Mouse (Mus musculus): ENCODE measurements at regions not wholly inside any gene's neighbourhood (a gene's known extent, or its start where the extent isn't known, plus 50 kb on each side); places are given as distances from the start of the nearest gene placed in this dataset.
A peak's percentile ranks its signal among the peaks of the same experiment; 100 is the strongest.

DNA sequence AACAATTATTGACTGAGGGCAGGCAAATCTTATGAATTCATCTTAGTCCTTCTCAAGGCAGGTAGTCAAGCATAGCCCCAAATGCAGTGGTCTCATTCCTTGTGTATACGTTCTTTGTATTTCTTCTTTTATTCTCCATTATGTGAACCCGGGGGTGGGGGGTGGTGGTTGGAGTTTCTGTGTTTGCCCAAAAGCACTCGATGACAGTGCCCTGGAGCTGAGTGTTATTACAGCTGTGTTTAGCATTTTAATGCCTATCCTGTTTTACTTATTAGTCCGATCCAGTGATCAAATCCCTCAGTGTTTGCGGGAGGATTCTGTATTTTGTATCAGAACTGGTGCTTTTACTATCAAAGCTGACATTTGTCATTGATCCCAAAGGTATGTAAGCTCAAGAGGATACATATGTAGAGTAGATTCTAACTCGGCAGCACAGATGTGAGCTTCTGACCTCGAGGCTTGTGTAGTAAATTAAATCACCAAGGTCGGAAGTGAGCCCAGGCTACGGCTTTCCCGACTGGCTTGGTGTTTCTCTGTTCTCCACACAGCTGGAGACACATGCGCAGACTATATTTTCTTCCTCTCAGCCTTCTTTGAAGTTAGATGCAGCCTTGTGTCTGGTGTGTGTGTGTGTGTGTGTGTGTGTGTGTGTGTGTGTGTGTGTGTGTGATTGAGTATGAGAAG is 203.0 kb downstream of the Csl start:
- no peaks in the 10 kb centered on the region for H3K9me3 ChIP-seq
- no peak overlapping the region for H3K9ac ChIP-seq
- no peak overlapping the region for H3K4me2 ChIP-seq
- ATAC-seq (replicated peaks), result no peak
- no peaks in the 10 kb centered on the region for H3K27me3 ChIP-seq (replicated peaks)
- H3K4me1 ChIP-seq, result no peaks in the 10 kb centered on the region
- 61% methylated on average over 11 of the region's 11 CpGs for WGBS
- H3K27ac ChIP-seq, result no peak overlapping the region
- no peaks in the 10 kb centered on the region for H3K36me3 ChIP-seq (replicated peaks)
- no peak overlapping the region for H3K4me3 ChIP-seq

DNA sequence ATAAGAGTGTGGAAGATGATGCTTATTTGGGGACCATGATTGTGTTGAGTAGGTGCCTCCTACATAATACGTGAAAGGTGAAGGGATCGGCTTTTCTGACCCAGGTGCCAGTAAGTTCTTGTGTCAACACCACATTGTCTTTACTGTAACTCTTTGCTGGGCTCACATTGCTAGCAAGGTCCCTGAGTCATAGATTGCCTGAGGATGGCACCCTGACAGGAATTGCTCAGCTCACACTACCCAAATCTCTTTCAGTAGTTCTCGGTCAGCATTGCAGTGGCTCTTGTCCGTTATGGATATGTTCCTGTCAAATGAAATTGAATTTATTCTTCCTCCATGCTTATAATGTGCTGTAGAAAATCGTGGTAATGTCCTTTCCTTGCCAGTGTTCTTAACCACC is 200.8 kb downstream of the Csl start:
- Histone ChIP-seq H3K27ac (no peak overlapping the region), H3K36me3 (replicated peaks) (no peaks in the 10 kb centered on the region), H3K4me3 (no peak overlapping the region), H3K9ac (no peak overlapping the region), H3K4me1 (no peaks in the 10 kb centered on the region), H3K4me2 (no peak overlapping the region), H3K27me3 (replicated peaks) (no peaks in the 10 kb centered on the region), H3K9me3 (no peaks in the 10 kb centered on the region)
- no peak for ATAC-seq (replicated peaks)
- WGBS, result 87% methylated on average over 5 of the region's 5 CpGs

DNA sequence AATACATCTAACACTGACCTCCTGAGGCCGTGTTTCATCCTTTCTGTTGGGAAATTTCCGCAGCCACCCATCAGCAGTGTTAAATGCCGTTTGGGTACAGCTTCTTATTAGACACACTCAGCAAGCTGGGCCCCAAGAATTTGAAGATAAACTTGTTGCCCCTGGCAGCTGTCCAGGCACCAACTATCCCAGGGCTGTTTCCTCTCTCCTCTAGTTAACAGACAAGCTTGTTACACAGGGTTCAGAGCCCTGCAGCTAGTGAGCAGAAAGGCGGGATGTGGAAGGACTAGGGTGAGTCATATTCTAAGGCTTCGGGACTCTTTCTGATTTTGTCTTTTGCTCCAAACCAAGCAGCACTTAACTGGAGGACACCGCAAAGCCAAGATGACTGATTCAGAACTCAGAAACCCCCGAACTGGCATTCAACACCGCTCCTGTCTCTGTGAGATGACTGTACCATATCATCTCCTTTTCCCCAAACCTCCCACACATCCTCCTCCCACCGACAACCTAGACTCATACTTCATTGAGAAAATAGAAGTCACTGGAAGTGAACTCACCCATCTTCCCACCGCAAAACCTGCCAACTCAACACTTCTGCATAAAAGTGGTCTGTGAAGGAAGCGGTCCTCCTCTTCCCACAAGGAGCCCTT is 198.2 kb downstream of the Csl start:
- Histone ChIP-seq H3K27me3 (replicated peaks) (no peaks in the 10 kb centered on the region), H3K9me3 (no peaks in the 10 kb centered on the region), H3K9ac (no peak overlapping the region), H3K4me3 (no peak overlapping the region), H3K36me3 (replicated peaks) (no peaks in the 10 kb centered on the region), H3K27ac (no peak overlapping the region), H3K4me2 (no peak overlapping the region), H3K4me1 (no peaks in the 10 kb centered on the region)
- 90% methylated on average over 11 of the region's 11 CpGs for WGBS
- no peak for ATAC-seq (replicated peaks)

GRCm38 (mm10) chr10:99564605-99565004 is 194.9 kb downstream of the Csl start:
- H3K4me3 ChIP-seq, result no peak overlapping the region
- H3K27me3 ChIP-seq (replicated peaks), result no peaks in the 10 kb centered on the region
- ATAC-seq (replicated peaks), result no peak
- no peak overlapping the region for H3K4me2 ChIP-seq
- H3K4me1 ChIP-seq, result no peaks in the 10 kb centered on the region
- no peak overlapping the region for H3K27ac ChIP-seq
- WGBS, result 94% methylated on average over 4 of the region's 4 CpGs
- no peaks in the 10 kb centered on the region for H3K36me3 ChIP-seq (replicated peaks)
- no peaks in the 10 kb centered on the region for H3K9me3 ChIP-seq
- no peak overlapping the region for H3K9ac ChIP-seq

GRCm38 (mm10) chr10:99568424-99568823 is 191.0 kb downstream of the Csl start:
- H3K27ac ChIP-seq, result no peak overlapping the region
- WGBS, result 87% methylated on average over 5 of the region's 5 CpGs
- H3K4me2 ChIP-seq, result no peak overlapping the region
- H3K27me3 ChIP-seq (replicated peaks), result no peaks in the 10 kb centered on the region
- no peak overlapping the region for H3K9ac ChIP-seq
- no peaks in the 10 kb centered on the region for H3K4me1 ChIP-seq
- H3K9me3 ChIP-seq, result no peaks in the 10 kb centered on the region
- no peak overlapping the region for H3K4me3 ChIP-seq
- H3K36me3 ChIP-seq (replicated peaks), result no peaks in the 10 kb centered on the region
- ATAC-seq (replicated peaks), result no peak

DNA sequence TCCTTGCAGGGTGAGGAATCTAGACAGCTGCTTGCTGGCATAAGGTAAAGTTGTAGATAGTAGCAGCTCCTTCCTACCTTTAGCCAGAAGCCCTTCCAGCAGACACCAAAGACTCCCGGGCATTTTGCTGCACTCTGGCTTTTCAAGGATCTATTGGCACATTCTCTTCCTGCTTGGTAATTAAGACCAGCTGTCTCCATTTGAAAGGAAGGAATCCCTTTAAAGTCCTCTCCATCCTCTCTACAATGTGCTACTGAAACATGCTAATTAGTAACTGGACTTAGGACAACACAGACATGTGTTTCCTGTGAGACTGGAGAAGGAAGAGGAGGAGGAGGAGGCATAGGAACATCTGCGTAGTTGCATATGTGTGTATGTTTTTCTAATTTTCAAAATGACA is 189.3 kb downstream of the Csl start:
- H3K27ac ChIP-seq, result no peak overlapping the region
- no peaks in the 10 kb centered on the region for H3K9me3 ChIP-seq
- H3K4me2 ChIP-seq, result no peak overlapping the region
- no peaks in the 10 kb centered on the region for H3K36me3 ChIP-seq (replicated peaks)
- H3K27me3 ChIP-seq (replicated peaks), result no peaks in the 10 kb centered on the region
- peaks cover 8% of the 10 kb centered on the region; the same call in 1 of the 2 replicates for H3K4me1 ChIP-seq
- no peak for ATAC-seq (replicated peaks)
- no peak overlapping the region for H3K9ac ChIP-seq
- WGBS, result 45% methylated on average over 2 of the region's 2 CpGs
- no peak overlapping the region for H3K4me3 ChIP-seq

DNA sequence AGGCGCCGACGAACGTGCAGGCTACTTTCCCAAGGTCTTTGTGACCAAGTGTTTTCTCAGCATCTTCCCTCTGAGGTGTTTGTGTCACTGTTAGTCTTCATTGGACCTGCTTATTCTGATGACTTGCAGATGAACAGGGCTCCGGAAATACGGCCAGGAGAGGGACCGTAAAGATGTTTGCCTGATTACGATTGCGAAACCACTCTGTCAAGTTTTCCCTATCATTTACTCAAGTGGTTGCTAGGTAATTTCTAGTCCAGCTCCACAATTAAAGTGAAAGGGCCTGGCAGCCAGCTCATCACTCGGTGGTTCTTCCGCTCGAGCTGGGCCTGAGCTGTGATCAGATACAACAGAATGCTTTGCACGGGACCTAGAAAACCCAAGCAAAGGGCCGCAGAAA is 185.5 kb downstream of the Csl start:
- peaks cover 17% of the 10 kb centered on the region for H3K4me1 ChIP-seq
- no peak overlapping the region for H3K27ac ChIP-seq
- H3K9ac ChIP-seq, result no peak overlapping the region
- 76% methylated on average over 14 of the region's 14 CpGs for WGBS
- no peak overlapping the region for H3K4me3 ChIP-seq
- no peaks in the 10 kb centered on the region for H3K9me3 ChIP-seq
- H3K27me3 ChIP-seq (replicated peaks), result no peaks in the 10 kb centered on the region
- no peak for ATAC-seq (replicated peaks)
- H3K36me3 ChIP-seq (replicated peaks), result no peaks in the 10 kb centered on the region
- H3K4me2 ChIP-seq, result no peak overlapping the region

DNA sequence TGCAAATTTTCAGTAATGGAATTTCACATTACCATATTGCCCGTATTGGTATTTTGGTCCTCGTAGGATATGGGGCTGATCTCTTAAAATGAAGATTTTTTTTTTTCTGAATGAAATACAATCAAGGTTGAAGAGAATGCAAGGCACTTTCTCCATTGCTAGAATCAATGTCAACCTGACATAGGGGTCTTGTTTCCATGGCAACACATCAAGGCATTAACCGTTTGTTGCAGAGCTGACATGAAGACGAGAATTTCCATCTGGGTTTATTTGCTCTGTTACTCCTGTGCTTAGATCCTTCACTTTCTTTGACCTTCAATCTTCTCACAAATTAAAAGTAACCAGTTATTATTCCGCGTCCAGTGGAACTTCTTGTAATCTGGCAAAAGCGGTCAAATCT is 184.2 kb downstream of the Csl start:
- Histone ChIP-seq H3K4me2 (no peak overlapping the region), H3K9ac (no peak overlapping the region), H3K9me3 (no peaks in the 10 kb centered on the region), H3K27ac (peak overlapping the region; percentile 29; the same call in 1 of the 2 replicates), H3K36me3 (replicated peaks) (no peaks in the 10 kb centered on the region), H3K4me1 (peaks cover 17% of the 10 kb centered on the region), H3K4me3 (no peak overlapping the region), H3K27me3 (replicated peaks) (no peaks in the 10 kb centered on the region)
- peak; percentile 62 for ATAC-seq (replicated peaks)
- 38% methylated on average over 7 of the region's 7 CpGs for whole genome bisulfite sequencing

DNA sequence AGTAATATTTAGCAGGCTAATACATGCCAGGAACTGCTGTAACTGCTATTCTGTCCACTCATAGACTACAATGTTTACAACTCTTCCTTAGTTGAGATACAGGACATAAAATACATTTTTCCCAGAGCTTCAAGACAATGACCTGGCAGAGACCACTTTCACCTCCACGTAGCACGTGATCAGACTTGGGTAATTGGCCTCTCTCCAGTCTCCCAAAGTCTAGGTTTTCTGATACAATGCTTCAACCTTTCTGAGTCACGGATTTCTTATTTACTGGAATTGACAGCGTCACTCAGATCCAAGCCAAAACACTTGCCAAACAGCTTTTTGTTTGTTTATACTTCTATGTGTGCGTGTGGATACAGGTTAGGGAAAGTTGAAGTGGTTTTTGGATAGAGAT is 183.2 kb downstream of the Csl start:
- no peak for ATAC-seq (replicated peaks)
- WGBS, result 76% methylated on average over 5 of the region's 5 CpGs
- Histone ChIP-seq H3K4me3 (no peak overlapping the region), H3K36me3 (replicated peaks) (no peaks in the 10 kb centered on the region), H3K4me2 (no peak overlapping the region), H3K27me3 (replicated peaks) (no peaks in the 10 kb centered on the region), H3K9me3 (no peaks in the 10 kb centered on the region), H3K27ac (no peak overlapping the region), H3K4me1 (peaks cover 17% of the 10 kb centered on the region), H3K9ac (no peak overlapping the region)

DNA sequence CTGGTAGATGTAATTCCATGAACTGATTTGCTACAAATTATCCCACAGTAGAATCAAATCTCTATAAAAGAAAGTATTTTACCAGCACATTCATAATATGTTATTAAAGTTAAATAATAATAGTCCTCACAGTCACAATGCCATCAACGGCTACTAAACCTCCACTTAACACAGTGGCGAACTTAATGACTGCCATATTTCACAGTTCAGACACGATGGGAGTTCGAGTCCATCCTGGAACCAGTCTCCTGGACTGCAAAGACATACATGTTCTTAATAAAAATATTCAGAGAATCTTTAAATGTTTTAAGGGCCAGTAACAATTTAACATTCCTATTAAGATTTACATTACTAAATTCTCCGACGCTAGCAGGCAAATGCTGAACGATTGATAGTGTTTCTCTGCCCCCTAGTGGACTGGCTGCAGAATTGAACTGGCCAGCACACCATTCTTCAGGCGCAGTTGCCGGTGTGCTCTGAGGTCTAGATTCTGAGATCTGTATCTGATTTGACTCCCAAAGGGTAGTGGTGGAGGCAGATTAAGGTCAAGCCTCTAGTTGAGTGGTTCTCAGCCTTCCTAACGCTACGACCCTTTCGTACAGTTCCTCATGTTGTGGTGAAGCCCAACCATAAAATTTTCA is 182.3 kb downstream of the Csl start:
- Histone ChIP-seq H3K27me3 (replicated peaks) (no peaks in the 10 kb centered on the region), H3K9me3 (no peaks in the 10 kb centered on the region), H3K4me3 (no peak overlapping the region), H3K27ac (no peak overlapping the region), H3K4me2 (no peak overlapping the region), H3K36me3 (replicated peaks) (no peaks in the 10 kb centered on the region), H3K4me1 (peaks cover 17% of the 10 kb centered on the region), H3K9ac (no peak overlapping the region)
- WGBS, result 29% methylated on average over 12 of the region's 12 CpGs
- ATAC-seq (replicated peaks), result peak; percentile 55

GRCm38 (mm10) chr10:99578366-99578765 is 181.1 kb downstream of the Csl start:
- Histone ChIP-seq H3K27me3 (replicated peaks) (no peaks in the 10 kb centered on the region), H3K4me1 (peaks cover 17% of the 10 kb centered on the region), H3K27ac (no peak overlapping the region), H3K9me3 (no peaks in the 10 kb centered on the region), H3K9ac (no peak overlapping the region), H3K4me2 (no peak overlapping the region), H3K4me3 (no peak overlapping the region), H3K36me3 (replicated peaks) (no peaks in the 10 kb centered on the region)
- ATAC-seq (replicated peaks), result no peak
- 71% methylated on average over 4 of the region's 4 CpGs for WGBS

GRCm38 (mm10) chr10:99580191-99580590 is 179.3 kb downstream of the Csl start:
- H3K27ac ChIP-seq, result no peak overlapping the region
- 44% methylated on average over 8 of the region's 8 CpGs for WGBS
- H3K36me3 ChIP-seq (replicated peaks), result no peaks in the 10 kb centered on the region
- H3K4me2 ChIP-seq, result no peak overlapping the region
- no peak overlapping the region for H3K9ac ChIP-seq
- peaks cover 9% of the 10 kb centered on the region for H3K4me1 ChIP-seq
- no peaks in the 10 kb centered on the region for H3K9me3 ChIP-seq
- no peaks in the 10 kb centered on the region for H3K27me3 ChIP-seq (replicated peaks)
- no peak overlapping the region for H3K4me3 ChIP-seq
- no peak for ATAC-seq (replicated peaks)

GRCm38 (mm10) chr10:99581074-99581473 is 178.4 kb downstream of the Csl start:
- Histone ChIP-seq H3K36me3 (replicated peaks) (no peaks in the 10 kb centered on the region), H3K27ac (no peak overlapping the region), H3K9me3 (no peaks in the 10 kb centered on the region), H3K4me2 (no peak overlapping the region), H3K4me3 (no peak overlapping the region), H3K27me3 (replicated peaks) (no peaks in the 10 kb centered on the region), H3K4me1 (peaks cover 3% of the 10 kb centered on the region; the same call in 1 of the 2 replicates), H3K9ac (no peak overlapping the region)
- 80% methylated on average over 8 of the region's 8 CpGs for WGBS
- no peak for ATAC-seq (replicated peaks)
